Mouse (Mus musculus): ENCODE data around the gene Cox8a.

Gene Cox8a

DNA sequence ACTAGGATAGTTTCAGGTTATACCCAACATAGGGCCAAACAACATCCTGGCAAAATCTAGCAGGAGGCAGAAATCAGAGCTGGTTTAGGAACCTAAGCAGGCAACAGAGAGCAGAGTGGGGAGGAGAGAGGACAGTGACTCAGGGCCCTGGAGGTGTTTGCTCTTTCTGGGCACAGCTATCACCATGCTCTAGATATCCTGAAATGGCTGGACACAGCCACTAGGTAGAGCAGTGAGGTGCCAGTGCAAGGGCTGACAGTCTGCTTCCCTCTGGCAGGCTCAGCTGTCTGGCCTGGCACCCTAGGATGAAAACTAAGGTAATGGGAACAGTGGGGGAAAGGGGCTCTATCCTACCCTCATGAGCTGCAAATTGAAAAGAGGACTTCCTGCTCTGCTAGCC lies 6.1 kb upstream of the Cox8a start:
- no peak for DNase-seq (ENCODE audit: low read depth, low spot score)

DNA sequence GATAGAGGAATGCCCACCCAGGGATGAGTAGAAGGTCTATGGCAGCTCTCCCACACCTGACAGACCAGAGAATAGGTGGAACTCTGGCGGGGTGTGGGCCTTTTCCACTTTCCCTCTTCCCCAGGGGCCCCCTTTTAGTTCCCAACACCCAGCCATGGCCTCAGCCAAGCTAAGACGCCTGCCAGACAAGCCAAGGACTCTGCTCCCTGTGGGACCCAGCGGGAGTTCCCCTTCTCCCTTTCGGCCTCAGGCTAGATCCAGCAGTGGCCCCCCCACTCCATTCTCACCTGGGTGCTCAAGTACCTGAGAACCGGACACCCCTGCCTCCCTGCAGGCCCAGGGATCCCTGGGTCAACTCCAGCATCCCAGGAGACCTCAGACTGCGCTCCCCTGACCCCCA lies 4.8 kb upstream of the Cox8a start:
- DNase-seq (ENCODE audit: low read depth, low spot score) = no peak

DNA sequence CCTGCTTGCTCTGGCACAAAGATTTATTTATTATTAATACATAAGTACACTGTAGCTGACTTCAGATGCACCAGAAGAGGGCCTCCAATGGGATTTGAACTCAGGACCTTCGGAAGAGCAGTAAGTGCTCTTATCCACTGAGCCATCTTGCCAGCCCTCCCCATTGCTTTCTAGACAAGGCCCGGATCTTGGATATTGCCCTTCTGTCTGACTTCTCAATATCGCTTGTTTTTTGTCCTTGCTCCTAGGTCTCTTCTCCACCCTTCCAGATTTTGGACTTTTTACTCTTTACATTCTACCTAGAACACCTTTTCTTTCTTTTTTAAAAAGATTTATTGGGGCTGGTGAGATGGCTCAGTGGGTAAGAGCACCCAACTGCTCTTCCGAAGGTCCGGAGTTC lies 1.3 kb upstream of the Cox8a start:
- no peak for DNase-seq (ENCODE audit: low read depth, low spot score)

DNA sequence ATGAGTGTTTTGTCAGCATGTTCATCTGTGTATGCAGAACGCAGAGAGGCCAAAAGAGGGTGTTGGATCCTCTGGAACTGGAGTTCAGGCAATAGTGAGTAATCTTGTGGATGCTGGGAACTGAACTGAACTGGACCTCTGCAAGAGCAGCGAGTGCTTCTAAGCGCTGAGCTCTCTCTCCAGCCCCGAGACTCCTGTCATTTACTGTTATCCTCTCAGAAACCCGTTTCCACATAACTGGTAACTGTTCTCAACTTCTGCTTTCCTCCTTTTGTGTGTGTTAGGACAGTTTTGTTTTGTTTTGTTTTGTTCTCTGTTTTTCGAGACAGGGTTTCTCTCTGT lies 481 bp upstream of the Cox8a start:
- no peak for DNase-seq (ENCODE audit: low read depth, low spot score)

DNA sequence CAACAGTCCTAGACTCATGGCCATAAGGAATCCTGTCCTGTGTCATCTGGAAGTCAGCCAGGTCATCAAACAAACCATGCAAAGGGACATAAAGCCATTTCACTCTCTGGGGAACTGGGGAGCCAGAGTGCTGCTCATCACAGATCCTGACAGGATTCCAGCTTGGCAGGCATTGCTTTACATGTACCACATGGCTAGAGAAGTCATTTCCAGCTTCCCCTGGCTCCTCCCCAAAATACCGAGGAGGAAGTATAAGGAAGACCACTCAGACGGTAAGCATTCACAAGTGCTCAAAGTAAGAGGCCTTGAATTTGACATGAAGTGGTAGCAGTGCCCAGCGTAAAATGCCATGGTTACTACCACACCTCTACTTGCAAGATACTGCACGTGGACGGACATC lies 2.9 kb downstream of the Cox8a start:
- no peak for DNase-seq (ENCODE audit: low read depth, low spot score)

DNA sequence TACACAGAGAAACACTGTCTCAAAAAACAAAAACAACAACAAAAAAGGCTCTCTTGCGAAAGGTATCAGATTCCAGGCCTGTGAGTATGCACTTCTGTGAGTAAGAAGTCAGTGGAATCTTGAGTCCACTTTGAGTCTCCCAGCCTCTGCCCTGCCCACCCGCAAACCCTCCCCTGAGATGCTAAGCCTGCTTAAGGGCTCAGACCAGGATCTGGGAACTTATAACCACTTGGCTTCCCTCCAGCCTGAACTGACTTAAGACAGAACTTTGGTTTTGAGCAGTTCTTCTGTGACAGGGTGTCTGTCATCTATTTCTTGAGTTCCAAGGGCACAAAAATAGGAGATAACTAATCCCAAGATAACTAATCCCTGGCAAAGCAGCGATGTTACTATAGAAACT lies 4.4 kb downstream of the Cox8a start:
- DNase-seq (ENCODE audit: low read depth, low spot score) = no peak

DNA sequence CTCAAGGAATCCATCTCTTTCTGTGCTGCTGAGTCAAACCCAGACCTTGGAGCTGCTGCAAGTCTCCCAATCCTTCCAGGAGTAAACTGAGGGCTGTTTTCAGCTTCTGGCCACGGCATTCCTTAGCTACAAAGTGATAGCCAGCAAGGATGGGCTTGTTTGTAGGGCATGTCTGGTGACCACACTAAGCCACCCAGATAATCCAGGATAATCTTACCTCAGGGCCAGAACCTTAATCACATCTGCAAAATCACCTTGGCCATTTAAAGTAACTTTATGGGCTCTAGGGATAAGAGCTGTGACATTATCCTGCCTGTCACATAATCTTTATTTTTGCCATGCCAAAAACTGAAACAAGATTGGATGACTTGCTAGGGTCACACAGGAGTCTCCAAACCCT lies 5.2 kb downstream of the Cox8a start:
- no peak for DNase-seq (ENCODE audit: low read depth, low spot score)

DNA sequence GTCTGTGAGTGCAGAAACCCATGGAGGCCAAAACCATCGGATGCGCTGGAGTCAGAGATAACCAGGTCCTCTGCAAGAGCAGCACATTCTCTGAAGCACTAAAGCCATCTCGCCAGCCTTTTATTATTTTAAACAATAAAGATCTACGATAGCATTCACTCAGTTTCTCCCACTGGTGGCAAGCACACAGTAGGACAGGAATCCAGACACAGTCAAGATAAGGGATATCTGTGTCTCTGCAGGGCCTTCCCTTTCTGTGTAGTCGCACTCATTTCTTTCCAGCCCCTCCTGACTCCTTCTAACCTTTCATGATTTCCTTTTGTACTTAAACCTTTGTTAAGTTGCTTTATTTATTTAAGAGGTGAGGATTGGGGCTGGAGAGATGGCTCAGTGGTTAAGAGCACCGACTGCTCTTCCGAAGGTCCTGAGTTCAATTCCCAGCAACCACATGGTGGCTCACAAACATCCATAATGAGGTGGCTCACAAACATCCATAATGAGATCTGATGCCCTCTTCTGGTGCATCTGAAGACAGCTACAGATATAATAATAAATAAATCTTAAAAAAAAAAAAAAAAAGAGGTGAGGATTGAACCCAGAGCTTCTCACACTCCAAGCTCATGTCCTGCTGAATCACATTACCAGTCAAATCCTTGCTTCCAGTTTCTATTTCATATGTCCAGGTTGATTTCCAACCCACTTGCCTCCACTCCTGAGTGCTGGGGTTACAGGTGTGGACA lies 7.3 kb downstream of the Cox8a start:
- no peak for DNase-seq (ENCODE audit: low read depth, low spot score)

DNA sequence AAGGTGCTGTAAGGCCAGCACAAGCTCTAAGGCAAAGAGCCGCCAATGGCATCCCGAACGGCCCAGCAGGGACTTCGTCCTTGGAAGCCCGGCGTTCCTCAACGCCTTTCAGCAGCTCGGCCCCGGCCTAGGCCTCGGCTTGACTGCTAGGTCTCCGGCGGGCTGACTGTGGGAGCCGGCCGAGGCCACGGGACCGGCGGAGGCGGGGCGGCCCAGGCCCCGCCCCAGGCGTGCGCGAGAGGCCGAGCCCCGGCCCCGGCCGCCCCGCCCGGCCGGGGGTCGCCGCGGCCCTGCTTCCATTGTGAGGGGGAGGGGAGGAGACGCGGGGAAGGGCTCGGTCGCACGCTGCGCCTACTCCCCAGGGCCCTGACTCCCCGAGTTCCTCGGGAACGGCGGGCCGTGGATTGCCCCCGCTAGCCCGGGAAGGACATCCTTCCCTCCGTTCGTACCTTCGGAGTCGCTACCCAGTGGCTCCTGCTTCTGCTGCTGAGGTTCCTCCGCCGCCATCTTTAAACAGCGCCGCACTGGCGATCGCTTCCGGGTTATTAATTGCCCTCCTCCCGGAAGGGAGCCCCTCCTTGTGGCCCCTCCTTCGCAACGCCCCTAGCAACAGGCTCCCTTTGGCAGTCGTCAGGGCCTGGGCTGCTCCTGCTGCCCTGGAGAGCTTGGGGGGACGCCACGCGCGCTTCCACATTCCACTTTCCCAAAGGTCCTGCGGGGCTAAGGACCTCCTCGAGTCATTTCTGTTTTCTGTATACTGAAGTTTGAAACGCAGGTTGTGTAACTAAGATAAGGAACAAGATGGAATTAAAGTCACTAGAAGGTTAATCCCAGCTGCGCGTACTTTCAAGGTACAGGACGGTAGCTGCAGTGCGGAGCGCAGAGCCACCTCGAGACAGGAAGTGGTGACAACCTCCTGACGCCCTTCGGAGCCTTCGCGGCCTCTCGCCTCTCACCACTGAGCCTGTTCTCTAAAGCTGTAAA lies 11.4 kb downstream of the Cox8a start, which contains the start of gene Otub1:
Otub1 (minus strand) TSS at position 564 of the 984 bp plus-strand sequence.
- peak; percentile 90 for DNase-seq (ENCODE audit: low read depth, low spot score)

DNA sequence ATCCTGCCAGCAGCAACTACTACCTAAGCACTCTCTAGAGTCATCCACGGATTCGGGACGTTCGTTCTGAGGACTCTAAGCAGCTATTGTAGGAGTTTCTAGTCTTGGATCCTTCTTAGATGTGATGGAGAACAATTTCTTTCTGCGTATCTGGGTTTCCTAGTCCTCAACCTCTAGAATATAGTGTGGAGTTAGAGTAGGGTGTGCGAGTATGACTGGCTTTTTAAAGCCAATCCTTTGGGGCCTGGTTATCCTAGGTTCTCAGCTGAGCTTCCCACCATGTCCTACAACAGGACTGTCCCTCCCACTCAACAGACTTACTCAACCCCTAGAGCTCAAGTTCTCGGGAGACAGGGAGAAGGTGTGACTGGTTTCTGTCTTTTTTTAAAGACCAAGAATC lies 12.1 kb downstream of the Cox8a start:
- no peak for DNase-seq (ENCODE audit: low read depth, low spot score)

DNA sequence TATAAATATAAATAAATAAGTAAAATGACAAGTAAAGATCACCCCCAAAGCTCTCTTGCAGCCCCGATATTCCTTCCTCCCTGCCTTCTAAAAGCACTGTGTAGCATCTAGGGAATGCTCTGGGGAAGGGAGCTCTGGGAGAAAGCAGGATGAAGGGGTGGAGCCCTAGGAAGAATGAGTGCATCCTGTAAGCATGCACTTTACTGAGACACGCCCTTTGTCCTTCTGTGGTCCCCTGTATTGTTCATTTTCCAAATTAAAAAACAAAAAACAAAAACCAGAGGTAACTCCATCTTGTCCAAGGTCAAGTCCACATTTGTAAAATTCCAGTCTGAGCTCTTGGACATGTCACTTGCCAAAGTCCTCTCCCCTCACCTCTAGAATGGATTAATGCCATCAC lies 12.5 kb downstream of the Cox8a start:
- no peak for DNase-seq (ENCODE audit: low read depth, low spot score)

DNA sequence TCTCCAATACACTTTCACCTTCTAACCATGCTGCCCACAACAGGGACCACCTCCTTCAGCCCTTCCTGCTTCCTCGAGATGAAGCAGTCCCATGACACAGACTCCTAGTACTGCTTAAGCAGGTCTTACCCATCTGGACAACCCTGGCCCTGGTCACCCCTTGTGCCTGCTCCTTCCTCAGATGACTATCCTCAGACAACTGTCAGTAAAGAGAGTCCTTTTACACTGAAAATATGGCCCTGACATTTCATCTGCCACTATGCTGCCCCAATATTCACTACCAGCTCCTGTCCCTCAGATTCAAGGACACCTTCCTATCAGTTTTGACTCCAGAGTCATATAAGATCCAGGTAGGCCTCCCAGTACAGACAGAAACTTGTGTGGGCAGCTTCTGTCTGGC lies 17.0 kb downstream of the Cox8a start:
- DNase-seq (ENCODE audit: low read depth, low spot score) = no peak

DNA sequence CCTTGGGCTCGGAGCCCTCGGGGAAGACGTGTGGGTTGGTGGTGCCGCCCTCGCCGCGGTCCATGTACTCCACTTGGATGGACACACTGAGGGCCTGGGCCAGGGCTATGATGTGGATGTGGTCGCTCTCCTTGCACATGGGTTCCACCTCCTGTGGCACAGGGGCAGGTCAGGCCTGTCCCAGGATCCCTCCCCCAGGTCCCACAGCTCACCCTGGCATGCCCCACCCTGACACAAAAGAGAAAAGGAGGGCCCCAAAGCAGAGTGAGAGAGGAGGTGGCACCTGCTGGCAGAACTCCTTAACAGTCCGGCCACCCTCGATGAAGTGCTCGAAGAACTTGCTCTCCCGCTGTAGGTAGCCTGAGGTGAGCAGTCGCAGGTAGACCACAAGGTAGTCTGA lies 18.3 kb downstream of the Cox8a start:
- DNase-seq (ENCODE audit: low read depth, low spot score) = no peak

DNA sequence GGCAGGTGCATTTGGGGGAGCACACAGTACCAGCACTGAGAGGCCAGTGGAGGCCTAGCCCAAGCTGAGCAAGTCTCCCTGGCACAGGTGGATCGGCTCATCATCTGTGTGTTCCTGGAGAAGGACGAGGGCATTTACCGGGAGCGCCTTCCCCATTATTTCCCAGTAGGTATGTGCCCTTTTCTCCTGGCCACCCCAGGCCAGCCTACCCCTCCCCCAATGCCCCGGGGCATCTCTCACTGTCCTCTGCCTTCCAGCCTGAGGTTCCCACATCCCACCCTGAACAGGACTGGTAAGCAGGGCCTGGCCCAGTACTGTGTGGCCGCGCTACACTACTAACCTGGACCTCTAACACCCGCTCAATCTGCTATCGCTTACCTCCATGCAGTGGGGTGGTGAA lies 20.0 kb downstream of the Cox8a start:
- DNase-seq (ENCODE audit: low read depth, low spot score) = no peak

DNA sequence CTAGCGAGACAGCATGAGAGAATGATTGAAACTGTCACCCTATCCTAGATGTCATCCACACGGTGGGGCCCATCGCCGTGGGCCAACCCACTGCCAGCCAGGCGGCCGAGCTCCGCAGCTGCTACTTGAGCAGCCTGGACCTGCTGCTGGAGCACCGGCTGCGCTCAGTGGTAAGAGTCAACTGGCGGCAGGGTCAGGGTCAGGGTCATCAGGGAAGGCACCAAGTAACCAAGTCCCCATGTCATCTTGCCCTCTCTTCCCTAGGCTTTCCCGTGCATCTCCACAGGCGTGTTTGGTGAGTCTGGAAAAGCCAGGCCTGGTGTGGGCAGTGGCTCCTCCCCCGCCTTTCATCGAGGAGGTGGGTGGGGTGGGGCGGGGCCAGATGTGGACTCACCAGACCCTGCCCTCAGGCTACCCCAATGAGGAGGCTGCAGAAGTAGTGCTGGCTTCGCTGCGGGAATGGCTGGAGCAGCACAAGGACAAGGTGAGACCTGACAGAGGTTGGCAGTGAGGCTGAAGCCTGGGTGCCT lies 20.6 kb downstream of the Cox8a start:
- DNase-seq (ENCODE audit: low read depth, low spot score) = no peak

DNA sequence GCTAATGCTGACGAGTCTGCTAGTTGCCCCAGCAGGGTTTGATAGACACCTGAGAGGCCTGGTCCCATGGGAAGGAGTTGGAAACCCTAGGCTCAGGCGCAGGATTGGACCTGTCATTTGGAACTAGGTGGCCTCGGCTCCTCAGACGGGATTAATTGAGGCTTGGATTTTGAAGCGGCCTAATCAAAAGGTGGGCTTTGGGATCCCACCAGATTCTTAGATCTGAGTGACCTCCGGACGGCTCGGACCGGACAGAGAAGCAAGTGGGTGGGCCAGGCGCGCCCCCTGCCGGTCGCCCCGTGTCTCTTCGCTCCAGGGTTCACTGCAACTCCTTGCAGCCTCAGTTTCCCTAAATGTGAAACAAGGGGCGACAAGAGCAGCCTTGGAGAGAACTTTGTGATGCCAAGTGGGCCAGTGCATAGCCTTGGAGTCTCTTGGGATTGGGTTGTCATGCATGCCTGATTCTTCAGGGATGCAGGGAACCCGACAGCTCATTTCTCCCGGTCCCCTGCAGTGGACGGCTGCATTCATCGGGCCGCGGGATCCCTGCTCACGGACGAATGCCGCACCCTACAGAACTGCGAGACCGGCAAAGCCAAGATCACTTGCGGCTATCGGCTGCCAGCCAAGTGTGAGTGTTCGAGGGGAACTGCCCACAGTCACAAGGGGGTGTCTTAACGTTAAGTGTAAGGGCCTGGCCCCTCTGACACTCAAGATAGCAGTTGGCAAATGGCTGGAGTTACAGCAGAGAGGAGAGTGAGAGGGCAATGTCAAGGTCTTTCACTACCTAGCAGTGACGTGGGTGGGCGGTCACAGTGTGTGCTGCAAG lies 21.3 kb downstream of the Cox8a start:
- DNase-seq (ENCODE audit: low read depth, low spot score) = no peak

DNA sequence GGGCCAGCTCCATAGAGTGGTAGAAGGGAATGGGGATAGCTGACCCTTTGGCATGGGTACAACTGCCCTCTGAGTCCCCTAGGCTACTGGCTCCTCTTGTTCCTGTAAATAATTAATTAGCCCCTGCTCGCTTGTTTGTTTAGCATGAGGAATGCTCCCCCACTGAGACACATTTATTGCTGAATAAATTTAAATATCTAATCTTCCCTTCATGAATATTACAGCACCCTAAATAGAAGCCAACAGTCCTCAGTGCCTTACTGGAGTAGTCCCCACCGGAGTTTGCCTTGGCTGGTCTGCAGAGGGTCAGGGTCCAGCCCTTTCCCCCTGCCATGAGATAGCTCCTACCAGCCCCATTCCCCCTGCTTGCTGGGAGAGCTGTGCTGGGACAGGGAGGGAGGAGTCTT lies 24.9 kb downstream of the Cox8a start:
- DNase-seq (ENCODE audit: low read depth, low spot score) = no peak

DNA sequence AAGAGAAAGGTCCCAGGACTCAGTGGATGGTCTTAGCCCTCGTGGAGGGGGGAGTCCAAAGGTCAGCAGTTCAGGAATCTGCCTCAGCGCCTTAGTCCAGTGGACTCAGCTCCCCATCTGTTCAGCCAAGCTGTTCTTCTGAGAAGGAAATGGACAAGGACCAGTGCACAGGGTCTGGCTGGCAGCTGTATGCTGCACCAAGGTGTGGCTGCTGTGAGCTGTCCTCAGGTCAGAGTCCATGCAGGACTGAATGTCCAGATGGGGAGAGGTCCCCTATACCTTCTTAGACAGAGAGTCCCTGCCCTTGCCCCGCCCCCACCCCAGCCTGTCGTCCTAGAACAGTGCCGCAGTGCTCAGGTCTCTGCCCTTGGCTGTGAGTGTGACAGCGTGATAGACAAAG lies 25.8 kb downstream of the Cox8a start:
- DNase-seq (ENCODE audit: low read depth, low spot score) = no peak

DNA sequence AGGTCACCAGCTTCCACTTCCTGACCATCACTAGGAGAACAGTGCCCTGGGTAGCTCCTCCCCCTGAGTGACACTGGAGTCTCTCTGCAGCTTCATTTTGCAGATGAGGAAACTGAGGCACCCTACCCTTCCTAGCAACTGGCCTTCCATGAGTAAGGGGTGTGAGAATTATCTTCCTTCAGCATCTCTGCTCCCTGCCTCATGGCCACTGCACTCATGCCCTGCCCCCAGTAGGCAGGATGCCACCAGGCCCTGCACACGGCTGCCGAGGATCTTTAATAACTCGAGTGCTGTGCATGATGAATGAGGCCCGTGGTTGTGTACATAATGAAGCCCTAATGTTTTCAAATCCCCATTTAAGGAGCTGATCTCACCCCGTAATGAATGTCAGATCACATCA lies 26.4 kb downstream of the Cox8a start:
- DNase-seq (ENCODE audit: low read depth, low spot score) = no peak

DNA sequence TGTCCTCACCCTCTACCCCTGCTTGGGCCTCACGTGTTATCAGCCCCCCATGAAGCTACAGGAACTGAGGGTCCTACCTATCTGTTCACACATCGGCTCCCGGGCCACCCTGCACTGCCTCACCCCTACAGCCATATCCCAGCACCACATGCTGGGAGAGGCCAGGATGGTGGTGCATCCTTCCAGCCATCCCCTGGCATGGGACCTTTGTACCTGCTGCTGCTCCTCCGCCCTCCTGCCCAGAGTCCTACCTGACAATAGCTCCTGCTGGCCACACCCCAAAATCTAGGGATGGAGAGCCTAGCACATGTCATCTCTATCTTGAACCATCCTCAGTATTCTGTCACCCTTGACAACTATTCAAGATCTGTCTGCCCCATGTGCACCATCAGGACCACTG lies 28.4 kb downstream of the Cox8a start:
- no peak for DNase-seq (ENCODE audit: low read depth, low spot score)

DNA sequence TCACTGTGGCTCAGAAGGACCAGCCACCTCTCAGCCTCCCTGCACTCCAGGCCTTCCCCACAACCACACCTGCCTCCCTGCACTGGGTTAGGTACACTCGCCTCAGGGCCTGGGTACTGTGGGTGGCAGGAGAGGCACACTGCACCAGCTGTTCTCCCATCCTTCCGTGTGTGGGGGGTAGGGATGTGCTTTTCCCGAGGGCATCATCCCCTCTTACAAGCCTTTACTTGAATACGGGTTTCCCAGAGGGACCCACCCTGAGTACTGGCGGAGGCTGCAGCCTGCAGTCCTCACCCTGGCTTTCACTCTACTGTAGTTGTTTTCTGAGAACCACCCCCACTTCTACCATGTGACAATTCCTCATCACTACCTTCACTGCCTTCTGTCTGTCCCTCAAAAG lies 30.3 kb downstream of the Cox8a start:
- no peak for DNase-seq (ENCODE audit: low read depth, low spot score)

All from embryo, embryonic 11.5 days (tissue).